Mouse (Mus musculus) lung, postnatal 0 days (tissue): ENCODE measurements around the gene Adgrg6.

ENCODE experiments used
- CTCF ChIP-seq: IDR thresholded peaks from 2 replicates; pipeline ENCODE4 v1.5.1; 2016; ENCODE audit warnings: antibody characterized with exemption, mild to moderate bottlenecking
- EP300 ChIP-seq: IDR thresholded peaks from 2 replicates; pipeline ENCODE4 v1.6.1; 2016; ENCODE audit warnings: antibody characterized with exemption, mild to moderate bottlenecking, control low read depth

DNA sequence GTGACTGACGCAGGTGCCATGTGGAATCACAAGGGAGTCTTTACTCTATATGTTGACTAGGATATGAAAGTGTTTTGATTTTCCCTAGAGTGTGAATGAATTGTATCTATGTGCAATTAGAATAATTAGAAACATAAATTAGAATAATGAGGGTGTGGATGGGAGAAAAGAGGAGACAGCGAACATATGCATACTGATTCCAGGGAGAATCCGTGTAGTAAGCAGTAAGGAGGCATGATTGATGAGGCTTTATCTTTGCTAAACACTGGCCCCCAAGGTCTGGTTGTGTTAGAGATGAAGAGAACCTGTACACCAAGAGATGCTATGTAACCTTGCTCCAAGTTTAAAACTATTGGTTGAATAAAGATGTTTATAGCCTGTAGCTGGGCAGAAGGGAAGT, 187.2 kb downstream of the Adgrg6 start:
- no peak for TF ChIP-seq CTCF
- no peak for TF ChIP-seq EP300
